Mouse (Mus musculus) T-helper 1 cell (primary cell): ENCODE measurements at regions not wholly inside any gene's neighbourhood (a gene's known extent, or its start where the extent isn't known, plus 50 kb on each side); places are given as distances from the start of the nearest gene placed in this dataset.

Source experiments
- in situ Hi-C: fragments of 300-600 bp; cut with MboI, MseI; formaldehyde crosslinking; loops from one replicate; pipeline ENCODE4 v1.15.1; 2025; ENCODE audit warnings: high pct_unique_total_duplicates

DNA sequence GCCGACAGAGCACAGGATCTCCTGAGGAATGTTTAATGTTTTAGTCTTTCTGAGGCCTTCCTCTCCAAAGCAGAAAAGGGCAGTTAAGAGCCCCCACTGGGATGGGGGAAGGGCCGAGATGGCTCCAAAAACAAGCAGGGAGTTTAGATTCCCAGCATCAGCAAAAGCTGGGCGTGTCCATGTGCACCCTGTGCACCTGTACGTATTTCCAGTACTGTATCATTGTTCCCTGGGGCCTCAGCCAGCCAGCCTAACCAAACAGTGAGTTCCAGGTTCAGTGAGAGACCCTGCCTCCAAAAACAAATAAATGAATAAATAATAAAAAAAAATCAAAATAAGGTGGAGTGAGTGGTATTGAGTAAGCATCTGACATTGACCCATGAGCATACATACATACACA, 50.8 kb upstream of the Olfm1 start:
- in situ Hi-C loops, result loop anchor here (10.0 kb wide), 1 partner anchor 1013 kb away; no protein-coding TSS in a partner anchor

- in situ Hi-C loops, result loop anchor here (10.0 kb wide), 1 partner anchor 1013 kb away; no protein-coding TSS in a partner anchor
These were observed 51.2 kb upstream of the Olfm1 start for GRCm38 (mm10) chr2:28141556-28141955.

GRCm38 (mm10) chr2:28138583-28138982, 53.9 kb upstream of the Fcnb start:
- in situ Hi-C loops, result no loop called here

DNA sequence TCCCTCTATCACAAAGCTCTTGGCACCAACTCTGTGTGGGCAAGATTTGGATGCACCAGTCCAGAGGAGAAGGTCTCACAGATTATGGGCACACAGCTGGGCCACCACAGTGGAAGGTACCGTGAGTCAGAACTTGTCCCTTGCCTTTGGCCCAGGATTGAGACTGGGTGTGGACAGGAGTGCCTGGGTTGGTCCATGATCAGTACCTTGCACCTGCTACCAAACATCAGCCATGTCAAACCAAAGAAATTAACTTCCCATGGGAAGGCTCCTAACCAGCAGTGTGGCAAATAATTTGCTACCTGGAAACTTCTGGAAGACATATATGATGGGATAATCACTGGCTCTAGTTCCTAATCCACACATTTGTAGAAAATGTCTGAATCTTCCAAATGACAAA, 49.9 kb upstream of the Fcnb start:
- in situ Hi-C loops, result no loop called here
